Mouse (Mus musculus) intestine, embryonic 15.5 days (tissue): ENCODE measurements around the gene Atg9b. TPM values are rescaled to one million over a fixed set of nuclear protein-coding genes. Genes with fewer than 3 reads are reported as not detected.

Experiments used
- ATAC-seq: fragments of 200-750 bp; cut with Nextera tagmentation; 2 replicates; pipeline ENCODE4 v1.8.0; 2017; ENCODE audit warnings: moderate TSS enrichment, moderate library complexity
- H3K27ac ChIP-seq: fragments of 300-500 bp; sonication (generic); 2 replicates; pipeline ENCODE4 v1.5.1; 2015; ENCODE audit warnings: mild to moderate bottlenecking, inconsistent platforms
- H3K27me3 ChIP-seq: fragments of 300-500 bp; sonication (generic); replicated peaks from 2 replicates; pipeline ENCODE4 v1.6.1; 2015; ENCODE audit warnings: inconsistent platforms
- H3K36me3 ChIP-seq: fragments of 300-500 bp; sonication (generic); 2 replicates; pipeline ENCODE4 v1.6.1; 2015; ENCODE audit warnings: inconsistent platforms
- H3K4me1 ChIP-seq: fragments of 300-500 bp; sonication (generic); replicated peaks from 2 replicates; pipeline ENCODE4 v1.6.1; 2015; ENCODE audit warnings: inconsistent platforms
- H3K4me2 ChIP-seq: fragments of 300-500 bp; sonication (generic); replicated peaks from 2 replicates; pipeline ENCODE4 v1.6.1; 2015; ENCODE audit warnings: mild to moderate bottlenecking, inconsistent platforms
- H3K4me3 ChIP-seq: fragments of 300-500 bp; sonication (generic); replicated peaks from 2 replicates; pipeline ENCODE4 v1.5.1; 2015; ENCODE audit warnings: inconsistent platforms
- H3K9ac ChIP-seq: fragments of 300-500 bp; sonication (generic); 2 replicates; pipeline ENCODE4 v1.6.1; 2015; ENCODE audit warnings: inconsistent platforms
- H3K9me3 ChIP-seq: fragments of 300-500 bp; sonication (generic); 2 replicates; pipeline ENCODE4 v1.6.1; 2016; ENCODE audit warnings: inconsistent platforms
- WGBS: fragments of 180-500 bp; shearing (Covaris S2); methylation state at CpG from one replicate; pipeline ENCODE4 v1.1.7; 2015; 5-methylcytosine and 5-hydroxymethylcytosine counted together
- polyA plus RNA-seq: library from polyadenylated mRNA; unstranded; fragments of >200 nt; fragmentation: Nextera tagmentation; extraction: Ambion mirVana; gene quantifications from 2 replicates; pipeline ENCODE4 v1.2.1, GENCODE M21; 2015

Atg9b gene
- polyA plus RNA-seq, 1 experiment from 2014 or later: 1.6 TPM

DNA sequence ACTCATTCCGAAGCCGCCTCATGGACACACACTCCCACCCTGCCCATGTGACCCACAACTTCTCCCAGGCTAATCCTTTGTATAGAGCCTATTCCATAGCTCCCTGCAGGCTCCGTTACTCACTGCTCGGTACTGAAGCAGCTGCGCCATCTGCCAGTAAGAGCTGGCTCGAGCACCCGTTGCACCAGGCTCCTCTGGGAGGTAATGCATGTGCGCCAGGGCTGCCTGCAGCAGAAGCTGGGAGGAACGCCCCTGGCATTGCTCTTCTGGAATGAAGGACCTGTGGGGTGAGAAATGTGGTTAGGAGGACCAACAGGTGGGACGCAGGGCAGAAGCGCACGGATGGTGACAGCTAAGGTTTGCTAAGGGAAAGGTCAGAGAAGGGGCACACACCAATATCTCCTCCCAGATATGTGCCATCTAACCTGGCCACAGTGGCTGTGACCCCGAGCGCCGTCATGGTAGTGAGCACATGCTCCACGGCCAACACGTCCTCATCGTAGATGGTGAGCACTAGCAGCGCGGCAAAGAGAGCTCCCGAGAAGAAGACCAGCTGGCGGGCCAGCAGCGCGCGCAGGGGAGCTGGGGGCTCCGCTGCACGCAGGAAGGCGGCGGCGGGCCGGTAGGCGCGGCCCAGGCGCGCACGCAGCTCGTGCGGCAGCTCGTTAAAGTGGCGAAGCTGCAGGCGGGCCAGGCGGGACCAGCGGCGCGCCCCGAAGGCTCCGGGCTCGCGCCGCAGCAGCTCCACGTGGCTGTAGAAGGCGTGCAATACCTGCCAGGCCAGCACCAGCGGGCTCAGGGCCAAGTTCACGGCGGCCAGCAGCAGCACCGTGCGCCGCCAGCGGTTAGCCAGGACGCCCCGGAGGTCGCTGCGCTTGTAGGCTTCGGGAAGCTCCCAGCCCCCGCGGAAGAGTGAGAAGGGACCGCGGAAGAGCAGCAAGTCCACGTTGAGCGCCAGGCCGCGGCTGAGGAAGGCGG is 4.4 kb downstream of the Atg9b start:
- peak overlapping the region; percentile 49 for H3K4me3 ChIP-seq
- peak overlapping the region; percentile 99 for H3K4me2 ChIP-seq
- H3K27ac ChIP-seq: 0 out of 2 replicates have a peak overlapping the region, but pooled peaks have one; percentile 27
- 0 out of 2 replicates have a peak, but pooled peaks cover 18% of the 10 kb centered on the region for H3K27me3 ChIP-seq
- under 1% methylated on average over 73 of the region's 73 CpGs for WGBS
- no peaks in the 10 kb centered on the region for H3K36me3 ChIP-seq
- H3K4me1 ChIP-seq: peaks cover 34% of the 10 kb centered on the region
- peak; percentile 34 for ATAC-seq
- H3K9me3 ChIP-seq: no peaks in the 10 kb centered on the region
- peak overlapping the region; percentile 60 for H3K9ac ChIP-seq

DNA sequence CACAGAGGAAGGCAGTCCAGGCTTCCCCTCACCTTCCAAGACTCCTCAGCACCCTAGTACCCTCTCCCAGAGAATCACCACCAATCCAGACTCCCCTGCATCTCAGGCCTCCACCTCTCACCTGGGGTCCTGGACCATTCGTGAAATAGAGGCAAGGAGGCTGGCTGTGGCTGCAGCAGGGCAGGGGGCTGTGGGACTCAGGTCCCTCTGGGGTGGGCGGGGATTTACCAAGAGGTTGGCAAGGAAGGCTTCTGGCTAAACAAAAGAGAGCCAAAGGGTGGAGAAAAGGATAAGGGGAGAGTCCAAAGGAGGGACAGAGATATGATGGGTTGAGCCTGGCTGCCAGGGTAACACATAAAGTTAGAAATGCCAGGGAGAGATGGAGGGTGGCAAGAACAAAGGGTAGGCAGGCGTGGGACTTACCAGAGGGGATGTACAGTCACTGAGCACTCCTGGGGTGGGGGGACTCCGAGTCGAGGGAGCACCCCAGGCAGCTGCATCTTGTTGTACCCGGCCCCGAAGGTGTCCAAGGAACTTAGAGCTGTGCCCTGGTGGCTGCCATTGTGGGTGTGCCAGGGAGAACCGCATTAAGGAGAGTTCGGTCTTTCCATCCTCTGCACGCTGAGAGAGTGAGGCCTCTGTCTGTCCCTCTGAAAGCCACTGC is 5.9 kb downstream of the Atg9b start:
- no peaks in the 10 kb centered on the region for H3K36me3 ChIP-seq
- 0 out of 2 replicates have a peak, but pooled peaks cover 18% of the 10 kb centered on the region for H3K27me3 ChIP-seq
- no peak overlapping the region for H3K27ac ChIP-seq
- 90% methylated on average over 10 of the region's 10 CpGs for WGBS
- no peak for ATAC-seq
- H3K4me2 ChIP-seq: no peak overlapping the region
- H3K4me3 ChIP-seq: no peak overlapping the region
- no peak overlapping the region for H3K9ac ChIP-seq
- peaks cover 34% of the 10 kb centered on the region for H3K4me1 ChIP-seq
- H3K9me3 ChIP-seq: no peaks in the 10 kb centered on the region

DNA sequence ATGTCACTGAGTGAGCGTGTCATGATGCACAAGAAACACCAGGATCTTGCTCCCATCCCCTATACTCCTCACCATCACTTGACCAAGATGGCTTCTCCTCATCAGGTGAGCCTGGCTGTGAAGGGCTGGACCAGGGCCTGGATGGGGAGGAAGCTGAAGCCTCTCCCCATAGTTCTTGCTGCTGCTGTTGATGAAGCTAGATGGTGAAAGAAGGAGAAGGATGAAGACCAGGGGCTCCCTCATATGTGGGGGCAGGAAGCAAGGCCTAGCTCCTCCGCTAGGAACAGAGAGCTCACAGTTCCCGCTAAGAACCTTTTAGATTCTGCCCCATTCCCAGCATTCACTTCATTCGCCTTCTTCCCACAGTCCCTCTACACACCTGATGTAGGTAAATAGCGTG is 6.6 kb downstream of the Atg9b start:
- no peaks in the 10 kb centered on the region for H3K36me3 ChIP-seq
- H3K4me3 ChIP-seq: no peak overlapping the region
- no peak for ATAC-seq
- H3K9ac ChIP-seq: no peak overlapping the region
- H3K4me1 ChIP-seq: peaks cover 34% of the 10 kb centered on the region
- WGBS: 91% methylated on average over 5 of the region's 5 CpGs
- H3K27ac ChIP-seq: no peak overlapping the region
- H3K9me3 ChIP-seq: no peaks in the 10 kb centered on the region
- no peak overlapping the region for H3K4me2 ChIP-seq
- 0 out of 2 replicates have a peak, but pooled peaks cover 18% of the 10 kb centered on the region for H3K27me3 ChIP-seq

DNA sequence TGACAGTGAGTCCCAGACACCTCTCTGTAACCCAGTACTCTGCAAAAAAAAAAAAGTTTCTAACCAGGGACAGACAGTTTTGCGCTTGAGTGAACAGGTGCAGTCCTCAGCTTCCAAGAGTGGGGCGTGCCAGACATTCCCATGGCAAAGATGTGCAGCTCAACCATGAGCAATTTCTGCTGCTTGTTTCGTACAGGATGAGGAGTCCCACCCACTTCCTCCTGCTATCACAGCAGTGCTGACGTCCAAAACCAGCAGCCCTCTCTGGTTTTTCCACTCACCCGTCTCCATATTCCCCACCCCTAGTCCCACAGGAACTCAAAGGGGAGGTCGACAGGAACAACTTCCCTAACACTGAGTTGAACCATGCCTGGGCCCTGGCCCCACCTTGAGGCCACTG is 7.5 kb downstream of the Atg9b start:
- H3K27me3 ChIP-seq: 0 out of 2 replicates have a peak, but pooled peaks cover 18% of the 10 kb centered on the region
- no peak overlapping the region for H3K27ac ChIP-seq
- WGBS: 55% methylated on average over 6 of the region's 6 CpGs
- no peak overlapping the region for H3K9ac ChIP-seq
- H3K4me2 ChIP-seq: no peak overlapping the region
- no peak for ATAC-seq
- no peaks in the 10 kb centered on the region for H3K36me3 ChIP-seq
- no peaks in the 10 kb centered on the region for H3K9me3 ChIP-seq
- no peak overlapping the region for H3K4me3 ChIP-seq
- H3K4me1 ChIP-seq: peaks cover 30% of the 10 kb centered on the region

DNA sequence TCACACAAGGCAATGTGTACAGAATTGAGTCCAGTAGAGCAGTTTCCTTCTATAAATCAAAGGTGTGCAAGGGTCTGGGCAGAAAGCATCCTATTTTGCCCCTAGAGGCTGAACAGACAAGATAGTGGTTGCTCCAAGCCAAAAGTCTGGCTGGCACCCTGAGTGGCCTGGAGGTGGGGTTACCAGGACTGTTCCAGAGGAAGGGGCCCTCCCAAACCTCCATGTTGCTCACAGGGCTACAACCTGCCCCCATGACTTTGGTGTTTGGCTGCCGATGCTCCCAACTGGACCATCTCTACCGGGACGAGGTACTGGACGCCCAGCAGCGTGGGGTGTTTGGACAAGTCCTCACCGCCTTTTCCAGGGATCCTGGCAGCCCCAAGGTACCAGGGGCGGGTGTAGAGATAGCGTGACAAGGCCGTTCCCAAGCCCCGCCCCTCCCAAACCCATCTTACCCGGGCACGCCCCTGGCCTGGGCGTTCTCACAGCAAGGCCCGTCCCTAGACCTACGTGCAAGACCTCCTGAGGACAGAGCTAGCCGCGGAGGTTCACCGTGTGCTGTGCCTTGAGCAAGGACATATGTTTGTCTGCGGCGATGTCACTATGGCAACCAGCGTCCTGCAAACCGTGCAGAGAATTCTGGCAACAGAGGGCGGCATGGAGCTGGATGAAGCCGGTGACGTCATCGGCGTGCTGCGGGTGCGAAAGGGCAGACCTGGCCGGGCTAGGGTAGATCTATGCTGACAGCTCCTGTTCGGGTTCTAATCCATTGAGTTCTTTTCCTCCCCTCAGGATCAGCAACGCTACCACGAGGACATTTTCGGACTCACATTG is 8.7 kb downstream of the Atg9b start:
- WGBS: 2% methylated on average over 34 of the region's 34 CpGs
- Histone ChIP-seq H3K9me3 (no peaks in the 10 kb centered on the region), H3K4me1 (peaks cover 24% of the 10 kb centered on the region), H3K27ac (no peak overlapping the region), H3K36me3 (no peaks in the 10 kb centered on the region), H3K4me2 (peak overlapping the region; percentile 81), H3K27me3 (0 out of 2 replicates have a peak, but pooled peaks cover 17% of the 10 kb centered on the region), H3K4me3 (peak overlapping the region; percentile 33), H3K9ac (peak overlapping the region; percentile 24)
- peak; percentile 90 for ATAC-seq

DNA sequence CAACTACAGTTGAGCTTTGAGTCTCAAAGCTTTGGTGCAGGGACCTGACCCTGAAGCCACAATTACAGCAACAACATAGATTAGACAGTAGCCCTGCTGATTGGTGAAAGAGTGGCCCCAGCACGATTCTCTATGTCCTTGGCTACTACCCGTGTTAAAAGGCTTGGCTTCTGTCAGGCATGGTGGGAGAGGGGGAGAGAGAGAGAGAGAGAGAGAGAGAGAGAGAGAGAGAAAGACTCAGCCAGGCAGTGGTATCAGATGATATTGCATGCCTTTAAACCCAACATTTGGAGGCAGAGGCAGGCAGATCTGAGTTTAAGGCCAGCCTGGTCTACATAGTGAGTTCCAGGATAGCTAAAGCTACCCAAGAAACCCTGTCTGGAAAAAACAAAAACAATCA is 10.0 kb downstream of the Atg9b start:
- ATAC-seq: no peak
- no peak overlapping the region for H3K27ac ChIP-seq
- no peak overlapping the region for H3K4me3 ChIP-seq
- peaks cover 12% of the 10 kb centered on the region for H3K4me1 ChIP-seq
- 65% methylated on average over 2 of the region's 2 CpGs for WGBS
- H3K36me3 ChIP-seq: no peaks in the 10 kb centered on the region
- no peak overlapping the region for H3K4me2 ChIP-seq
- 0 out of 2 replicates have a peak, but pooled peaks cover 12% of the 10 kb centered on the region for H3K27me3 ChIP-seq
- no peak overlapping the region for H3K9ac ChIP-seq
- no peaks in the 10 kb centered on the region for H3K9me3 ChIP-seq

DNA sequence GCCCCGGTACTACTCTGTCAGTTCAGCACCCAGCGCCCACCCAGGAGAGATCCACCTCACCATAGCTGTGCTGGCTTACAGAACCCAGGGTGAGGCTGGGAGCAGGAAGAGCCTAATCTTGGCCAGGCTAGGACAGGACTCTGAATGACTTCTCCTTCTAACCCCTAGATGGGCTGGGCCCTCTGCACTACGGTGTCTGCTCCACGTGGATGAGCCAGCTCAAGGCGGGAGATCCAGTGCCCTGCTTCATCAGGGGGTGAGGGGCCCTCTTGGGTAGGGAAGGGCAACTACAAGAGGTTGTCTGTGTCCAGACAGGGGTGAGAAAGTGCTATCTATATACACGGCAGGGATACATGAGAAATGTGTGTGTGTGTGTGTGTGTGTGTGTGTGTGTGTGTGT is 10.5 kb downstream of the Atg9b start:
- Histone ChIP-seq H3K9ac (no peak overlapping the region), H3K36me3 (no peaks in the 10 kb centered on the region), H3K9me3 (no peaks in the 10 kb centered on the region), H3K4me1 (peaks cover 9% of the 10 kb centered on the region), H3K4me3 (no peak overlapping the region), H3K4me2 (no peak overlapping the region), H3K27ac (no peak overlapping the region), H3K27me3 (0 out of 2 replicates have a peak, but pooled peaks cover 7% of the 10 kb centered on the region)
- no peak for ATAC-seq
- WGBS: 67% methylated on average over 6 of the region's 6 CpGs

DNA sequence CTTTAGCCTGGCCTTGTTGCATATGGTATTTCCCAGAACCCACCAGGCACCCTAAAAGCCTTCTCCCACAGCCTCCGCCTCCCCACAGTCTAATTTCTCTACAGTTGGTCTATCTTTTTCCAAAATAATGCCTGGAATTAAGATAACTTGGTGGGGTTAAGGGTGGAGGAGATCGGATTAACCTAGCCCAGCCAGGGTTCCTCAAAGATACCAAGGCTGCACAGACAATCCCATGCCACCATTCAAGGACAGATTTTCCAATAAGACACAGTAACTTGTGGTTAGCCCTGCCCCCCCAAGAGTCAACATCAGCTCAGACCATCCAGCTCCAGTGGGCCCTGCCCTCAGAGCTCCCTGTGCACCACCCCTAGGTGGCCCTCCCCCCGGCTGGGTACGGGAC is 11.4 kb downstream of the Atg9b start:
- no peak overlapping the region for H3K4me2 ChIP-seq
- H3K27me3 ChIP-seq: no peaks in the 10 kb centered on the region
- no peak overlapping the region for H3K9ac ChIP-seq
- H3K9me3 ChIP-seq: no peaks in the 10 kb centered on the region
- H3K4me1 ChIP-seq: peaks cover 9% of the 10 kb centered on the region
- 84% methylated on average over 4 of the region's 4 CpGs for WGBS
- ATAC-seq: no peak
- H3K4me3 ChIP-seq: no peak overlapping the region
- H3K36me3 ChIP-seq: no peaks in the 10 kb centered on the region
- H3K27ac ChIP-seq: no peak overlapping the region

DNA sequence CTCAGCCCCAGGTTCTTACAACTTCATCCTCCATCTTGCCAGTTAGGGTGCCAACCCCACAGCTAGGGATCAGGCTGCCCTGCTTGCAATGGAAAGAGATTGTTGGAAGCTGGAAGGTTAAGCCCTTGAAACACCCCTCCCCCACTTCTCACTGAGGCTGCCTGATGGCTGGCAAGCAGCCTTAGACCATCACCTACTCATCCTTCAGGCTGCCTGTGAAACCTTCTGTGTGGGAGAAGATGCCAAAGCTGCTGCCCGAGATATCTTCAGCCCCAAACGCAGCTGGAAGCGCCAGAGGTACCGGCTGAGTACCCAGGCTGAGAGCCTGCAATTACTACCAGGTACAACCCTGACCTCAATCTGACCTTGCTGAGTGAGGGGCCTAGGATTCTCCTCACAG is 12.4 kb downstream of the Atg9b start:
- no peaks in the 10 kb centered on the region for H3K9me3 ChIP-seq
- no peak overlapping the region for H3K9ac ChIP-seq
- no peak overlapping the region for H3K4me3 ChIP-seq
- no peaks in the 10 kb centered on the region for H3K36me3 ChIP-seq
- H3K27ac ChIP-seq: no peak overlapping the region
- no peaks in the 10 kb centered on the region for H3K27me3 ChIP-seq
- ATAC-seq: no peak
- WGBS: 56% methylated on average over 4 of the region's 4 CpGs
- peaks cover 9% of the 10 kb centered on the region for H3K4me1 ChIP-seq
- H3K4me2 ChIP-seq: no peak overlapping the region

DNA sequence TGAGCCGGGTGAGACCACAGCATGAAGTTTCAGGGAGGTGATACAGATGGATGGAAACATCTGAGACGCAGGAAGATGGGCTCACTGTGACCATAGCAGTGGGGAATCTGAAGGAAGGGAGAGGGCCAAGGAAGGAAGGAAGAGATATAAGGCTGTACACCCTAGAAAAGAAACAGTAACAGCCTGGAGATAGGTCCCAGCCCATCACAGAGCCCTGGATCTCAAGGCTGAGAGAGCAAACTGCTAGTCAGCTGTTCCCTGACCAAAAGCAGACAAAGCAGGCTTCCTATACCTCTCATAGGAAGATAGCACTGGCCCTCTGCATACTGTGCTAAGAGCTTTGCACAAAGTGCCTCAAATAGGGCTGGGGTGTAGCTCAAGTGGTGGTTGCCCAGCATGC is 13.2 kb downstream of the Atg9b start:
- Histone ChIP-seq H3K27me3 (no peaks in the 10 kb centered on the region), H3K9ac (no peak overlapping the region), H3K27ac (no peak overlapping the region), H3K4me3 (no peak overlapping the region), H3K36me3 (no peaks in the 10 kb centered on the region), H3K9me3 (no peaks in the 10 kb centered on the region), H3K4me1 (peaks cover 7% of the 10 kb centered on the region), H3K4me2 (no peak overlapping the region)
- WGBS: 78% methylated on average over 2 of the region's 2 CpGs
- ATAC-seq: no peak

DNA sequence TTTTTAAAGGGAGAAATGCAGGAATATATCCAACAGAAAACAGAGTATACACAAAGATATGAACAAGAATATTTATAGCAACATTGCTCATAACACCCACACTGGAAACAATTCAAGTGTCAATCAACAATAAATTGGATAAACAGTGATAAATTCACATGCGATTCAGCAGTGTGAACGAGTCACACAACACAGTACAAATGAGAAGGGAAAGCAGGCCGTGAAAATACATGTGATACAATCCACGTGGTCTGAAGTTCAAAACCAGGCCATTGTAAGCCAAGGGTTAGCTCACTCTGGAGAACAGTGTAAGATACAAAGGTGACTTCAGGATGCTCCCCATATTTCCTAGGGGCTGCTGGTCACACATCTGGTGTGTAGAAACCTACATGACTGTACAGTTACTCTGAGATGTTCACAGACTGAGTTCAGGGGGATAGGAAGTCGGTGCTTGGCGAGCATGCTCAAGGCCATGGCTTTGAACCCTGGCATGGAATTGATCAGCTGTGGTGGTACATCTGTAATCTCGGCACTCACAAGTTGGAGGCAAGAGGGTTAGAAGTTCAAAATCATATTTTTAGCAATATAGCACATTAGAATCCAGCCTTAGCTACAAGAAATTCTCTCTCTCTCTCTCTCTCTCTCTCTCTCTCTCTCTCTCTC is 17.1 kb downstream of the Atg9b start:
- H3K4me3 ChIP-seq: no peak overlapping the region

More for the DNA sequence above, 17.1 kb downstream of the Atg9b start:
- Histone ChIP-seq H3K9ac (no peak overlapping the region), H3K27me3 (no peaks in the 10 kb centered on the region), H3K4me2 (no peak overlapping the region), H3K4me1 (peaks cover 3% of the 10 kb centered on the region; the same call in 1 of the 2 replicates), H3K9me3 (no peaks in the 10 kb centered on the region), H3K36me3 (no peaks in the 10 kb centered on the region), H3K27ac (no peak overlapping the region)
- 73% methylated on average over 7 of the region's 7 CpGs for WGBS
- ATAC-seq: no peak
